Mouse (Mus musculus): ENCODE data around the gene Gm364. TPM values are rescaled to one million over a fixed set of nuclear protein-coding genes. Genes with fewer than 3 reads are reported as not detected.

Gm364 gene
- total RNA-seq, 1 experiment from 2014 or later: not detected

Other genes with a start within 250 kb of the Gm364 start
- 1.1 TPM in 1 of 3 replicates, not detected in the others for gene Cd40lg, start 197.0 kb upstream of the Gm364 start, total RNA-seq (2017)
- gene Arhgef6, start 70.4 kb upstream of the Gm364 start, total RNA-seq (2017): 98.9 to 155 TPM (median 105 TPM) in 3 replicates
- 45.5 to 72.1 TPM (median 49.5 TPM) in 3 replicates for gene Rbmx, start 16.1 kb upstream of the Gm364 start, total RNA-seq (2017)
- gene Gpr101, start 94.6 kb downstream of the Gm364 start, total RNA-seq (2017): not detected in 3 replicates

All from monocyte, adult 5-6 weeks (primary cell).